Mouse (Mus musculus): ENCODE results near the gene Pde4dip. TPM values are rescaled to one million over a fixed set of nuclear protein-coding genes. Genes with fewer than 3 reads are reported as not detected.

Pde4dip gene
- polyA plus RNA-seq, 1 experiment: 39.5 TPM

DNA sequence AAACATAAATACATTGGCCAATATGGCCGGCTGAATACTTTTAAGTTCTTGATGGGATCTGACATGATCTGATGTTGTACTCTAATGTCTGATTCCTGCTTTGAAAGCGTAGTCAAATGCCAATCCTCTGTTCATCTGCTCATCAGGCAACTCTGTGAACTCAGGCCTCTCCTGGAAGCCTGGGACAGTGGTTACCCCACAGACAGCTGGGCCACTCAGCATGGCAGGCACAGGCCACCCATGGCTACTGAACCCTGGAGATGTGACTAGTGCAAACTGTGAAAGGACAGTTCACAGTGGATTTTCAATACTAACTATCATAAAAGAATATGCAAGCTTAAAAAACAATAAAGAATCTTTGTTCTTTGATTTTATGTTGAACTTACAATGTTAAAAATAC, 85.6 kb downstream of the Pde4dip start:
- no peak for TF ChIP-seq CTCF (IDR thresholded peaks at IDR 0.05; ENCODE audit: insufficient read depth, low read depth, low read length)
- no peak for TF ChIP-seq POLR2A (IDR thresholded peaks at IDR 0.05; ENCODE audit: insufficient read depth, low read depth, low read length)
- no peak overlapping the region for H3K4me3 ChIP-seq (ENCODE audit: insufficient read depth, low read depth, low read length)
- H3K4me1 ChIP-seq (ENCODE audit: control insufficient read depth, insufficient read depth, low read length): peaks cover 6% of the 10 kb centered on the region
- no peak overlapping the region for H3K27ac ChIP-seq (ENCODE audit: insufficient read depth, low read depth, low read length)
- 94% methylated on average over 2 of the region's 2 CpGs for WGBS

DNA sequence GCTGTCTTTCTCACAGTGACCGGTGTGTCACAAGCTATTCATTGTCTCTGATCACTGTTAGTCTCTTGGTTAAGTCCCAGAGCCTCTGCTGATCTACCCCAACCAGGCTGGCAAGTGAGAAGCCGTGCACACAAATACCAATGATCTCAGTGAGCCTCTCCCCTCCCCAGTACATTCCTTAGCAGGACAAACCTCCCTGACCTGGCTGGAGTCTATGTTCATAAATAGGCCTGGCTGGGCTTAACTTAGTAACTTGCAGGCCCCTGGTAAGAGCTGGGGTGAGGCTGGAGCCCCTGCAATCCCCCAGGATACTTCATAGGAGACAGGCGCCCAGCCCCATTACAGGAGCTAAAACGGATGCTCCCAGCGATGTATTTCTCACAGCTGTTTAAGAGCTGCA, 86.2 kb downstream of the Pde4dip start:
- TF ChIP-seq CTCF (IDR thresholded peaks at IDR 0.05; ENCODE audit: insufficient read depth, low read depth, low read length): no peak
- no peak for TF ChIP-seq POLR2A (IDR thresholded peaks at IDR 0.05; ENCODE audit: insufficient read depth, low read depth, low read length)
- H3K4me1 ChIP-seq (ENCODE audit: control insufficient read depth, insufficient read depth, low read length): peaks cover 8% of the 10 kb centered on the region
- no peak overlapping the region for H3K27ac ChIP-seq (ENCODE audit: insufficient read depth, low read depth, low read length)

DNA sequence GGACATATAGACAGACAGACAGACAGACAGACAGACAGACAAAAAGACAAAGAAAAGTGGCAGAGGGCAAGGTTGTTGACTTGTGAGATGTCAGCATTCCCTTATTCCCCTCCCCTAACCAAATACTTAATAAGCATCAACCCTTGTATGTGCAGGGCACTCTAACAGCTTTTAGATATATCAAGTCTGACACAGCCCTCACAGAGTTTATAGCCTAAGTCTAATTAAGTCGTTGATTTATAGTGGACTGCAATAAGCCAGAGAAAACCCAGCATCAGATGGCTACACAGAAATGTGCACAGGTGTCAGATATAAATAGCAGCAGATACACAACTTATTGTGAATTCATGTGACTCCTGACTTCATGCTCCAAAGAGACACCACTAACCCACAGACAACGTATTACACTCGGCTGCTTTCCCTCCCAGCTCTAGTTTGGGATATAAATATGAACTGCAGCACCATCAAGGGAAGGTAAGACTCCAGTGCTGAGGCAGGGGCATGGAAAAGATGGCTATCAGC, 87.3 kb downstream of the Pde4dip start:
- Histone ChIP-seq H3K4me3 (ENCODE audit: insufficient read depth, low read depth, low read length) (no peak overlapping the region), H3K27ac (ENCODE audit: insufficient read depth, low read depth, low read length) (no peak overlapping the region), H3K4me1 (ENCODE audit: control insufficient read depth, insufficient read depth, low read length) (peaks cover 10% of the 10 kb centered on the region)
- TF ChIP-seq POLR2A (IDR thresholded peaks at IDR 0.05; ENCODE audit: insufficient read depth, low read depth, low read length): no peak
- TF ChIP-seq CTCF (IDR thresholded peaks at IDR 0.05; ENCODE audit: insufficient read depth, low read depth, low read length): no peak
- WGBS: 51% methylated on average over 3 of the region's 3 CpGs

More for the DNA sequence above, 86.2 kb downstream of the Pde4dip start:
- no peak overlapping the region for H3K4me3 ChIP-seq (ENCODE audit: insufficient read depth, low read depth, low read length)
- 65% methylated on average over 5 of the region's 5 CpGs for WGBS

DNA sequence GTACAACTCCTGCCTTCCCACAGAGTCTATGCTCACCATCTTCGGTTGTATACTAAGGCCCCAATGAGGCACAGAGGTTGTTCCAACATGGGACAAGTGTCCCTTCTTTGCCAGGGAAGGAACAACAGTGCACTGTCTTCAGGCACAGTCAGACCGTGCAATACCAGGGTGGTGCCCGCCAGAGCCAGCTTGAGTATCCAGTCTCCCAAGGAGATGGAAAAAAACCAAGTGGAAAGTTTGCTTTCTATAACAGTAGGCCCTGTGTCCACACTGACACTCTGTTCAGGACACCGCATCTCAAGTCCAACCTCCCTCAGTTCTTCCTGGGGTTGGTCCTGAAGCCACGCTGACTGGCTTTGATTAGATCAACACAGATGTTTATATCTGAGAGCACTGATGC, 87.8 kb downstream of the Pde4dip start:
- no peak for TF ChIP-seq POLR2A (IDR thresholded peaks at IDR 0.05; ENCODE audit: insufficient read depth, low read depth, low read length)
- no peak for TF ChIP-seq CTCF (IDR thresholded peaks at IDR 0.05; ENCODE audit: insufficient read depth, low read depth, low read length)
- Histone ChIP-seq H3K4me3 (ENCODE audit: insufficient read depth, low read depth, low read length) (no peak overlapping the region), H3K4me1 (ENCODE audit: control insufficient read depth, insufficient read depth, low read length) (peaks cover 10% of the 10 kb centered on the region), H3K27ac (ENCODE audit: insufficient read depth, low read depth, low read length) (0 out of 2 replicates have a peak overlapping the region, but pooled peaks have one; percentile 6)
- WGBS: 59% methylated on average over 5 of the region's 5 CpGs

DNA sequence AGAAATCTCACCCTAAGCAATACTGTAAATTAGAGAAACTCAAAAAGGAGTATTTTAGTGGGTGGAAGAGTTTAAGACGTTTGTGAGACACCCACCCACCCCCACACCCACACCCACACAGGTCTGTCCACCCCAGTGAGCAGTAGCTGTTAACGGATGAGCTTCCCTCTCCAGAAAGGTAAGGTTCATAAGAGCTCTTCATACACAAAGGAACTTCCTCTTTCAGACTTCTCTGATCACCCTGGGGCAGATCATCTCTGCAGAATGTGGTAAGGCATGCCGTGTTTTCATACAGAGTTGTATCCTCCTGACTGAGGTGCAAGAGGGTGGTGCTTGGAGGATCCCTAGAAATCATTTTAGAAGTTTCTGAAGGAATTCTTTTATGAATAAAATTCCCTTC, 88.5 kb downstream of the Pde4dip start:
- H3K4me3 ChIP-seq (ENCODE audit: insufficient read depth, low read depth, low read length): no peak overlapping the region
- WGBS: 34% methylated on average over 3 of the region's 3 CpGs
- no peak for TF ChIP-seq POLR2A (IDR thresholded peaks at IDR 0.05; ENCODE audit: insufficient read depth, low read depth, low read length)
- TF ChIP-seq CTCF (IDR thresholded peaks at IDR 0.05; ENCODE audit: insufficient read depth, low read depth, low read length): no peak
- H3K27ac ChIP-seq (ENCODE audit: insufficient read depth, low read depth, low read length): no peak overlapping the region
- peaks cover 10% of the 10 kb centered on the region for H3K4me1 ChIP-seq (ENCODE audit: control insufficient read depth, insufficient read depth, low read length)

DNA sequence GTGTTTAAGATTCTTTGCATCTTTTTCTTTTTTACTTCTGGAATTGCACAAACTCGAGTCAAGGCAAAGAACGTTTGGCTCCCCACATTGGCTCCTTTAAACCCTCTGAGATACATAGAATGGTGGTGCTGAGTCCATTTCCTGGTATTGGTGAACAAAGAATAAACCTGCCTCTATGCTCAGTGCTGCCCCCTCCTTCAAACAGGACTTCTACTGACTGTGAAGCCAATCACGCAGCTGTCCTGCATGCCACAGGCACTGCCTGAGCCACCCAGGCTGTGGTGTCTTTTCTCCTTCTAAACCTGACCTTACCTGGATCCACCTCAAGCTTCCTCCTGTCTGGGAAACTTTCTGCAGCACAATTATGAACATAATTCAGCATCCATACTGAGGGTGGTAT, 89.2 kb downstream of the Pde4dip start:
- Histone ChIP-seq H3K4me1 (ENCODE audit: control insufficient read depth, insufficient read depth, low read length) (peaks cover 10% of the 10 kb centered on the region), H3K27ac (ENCODE audit: insufficient read depth, low read depth, low read length) (no peak overlapping the region), H3K4me3 (ENCODE audit: insufficient read depth, low read depth, low read length) (no peak overlapping the region)
- WGBS: 70% methylated on average over 3 of the region's 3 CpGs
- no peak for TF ChIP-seq POLR2A (IDR thresholded peaks at IDR 0.05; ENCODE audit: insufficient read depth, low read depth, low read length)
- no peak for TF ChIP-seq CTCF (IDR thresholded peaks at IDR 0.05; ENCODE audit: insufficient read depth, low read depth, low read length)

DNA sequence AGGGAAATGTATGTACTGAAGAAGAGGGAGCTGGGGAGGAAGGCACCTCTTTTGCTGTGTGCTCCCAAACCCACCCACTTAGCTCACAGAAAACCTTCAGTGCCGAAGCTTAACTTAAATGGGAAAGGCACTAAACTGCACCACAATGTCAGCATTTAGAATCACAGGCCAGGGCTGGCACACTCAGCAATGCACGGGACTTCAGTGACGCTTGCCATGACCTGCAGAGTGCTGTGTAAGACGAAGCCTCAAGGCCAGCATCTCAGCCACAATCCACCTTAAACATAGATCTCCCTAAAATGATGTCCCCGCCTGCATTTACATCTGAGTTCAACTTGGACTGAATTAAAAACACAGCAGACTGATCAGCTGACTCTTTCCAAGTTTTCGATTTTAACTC, 91.1 kb downstream of the Pde4dip start:
- peaks cover 10% of the 10 kb centered on the region for H3K4me1 ChIP-seq (ENCODE audit: control insufficient read depth, insufficient read depth, low read length)
- 68% methylated on average over 6 of the region's 6 CpGs for WGBS
- H3K27ac ChIP-seq (ENCODE audit: insufficient read depth, low read depth, low read length): no peak overlapping the region
- no peak overlapping the region for H3K4me3 ChIP-seq (ENCODE audit: insufficient read depth, low read depth, low read length)
- TF ChIP-seq POLR2A (IDR thresholded peaks at IDR 0.05; ENCODE audit: insufficient read depth, low read depth, low read length) (no peak), CTCF (IDR thresholded peaks at IDR 0.05; ENCODE audit: insufficient read depth, low read depth, low read length) (no peak)

DNA sequence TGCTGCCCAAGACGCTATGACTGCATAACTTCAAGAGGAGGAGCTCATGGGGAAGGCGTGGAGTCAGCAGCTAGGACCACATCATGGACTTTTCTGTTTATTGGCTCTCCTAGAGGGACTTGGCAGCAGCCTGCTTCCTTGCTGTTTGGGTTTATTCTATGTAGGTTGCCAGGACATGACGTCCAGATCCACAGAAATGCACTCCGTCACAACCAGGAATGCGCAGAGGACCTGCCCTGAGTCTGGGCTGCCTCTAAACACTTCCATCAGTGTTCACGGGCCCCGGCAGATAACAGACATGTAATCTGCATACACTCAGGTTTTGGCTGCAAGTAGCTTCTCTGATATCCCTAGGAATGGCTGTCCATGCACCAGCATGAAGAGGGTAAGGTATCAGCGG, 94.5 kb downstream of the Pde4dip start:
- no peak overlapping the region for H3K4me3 ChIP-seq (ENCODE audit: insufficient read depth, low read depth, low read length)
- H3K4me1 ChIP-seq (ENCODE audit: control insufficient read depth, insufficient read depth, low read length): peaks cover 3% of the 10 kb centered on the region; the same call in 1 of the 2 replicates
- 78% methylated on average over 8 of the region's 8 CpGs for whole genome bisulfite sequencing
- no peak for TF ChIP-seq POLR2A (IDR thresholded peaks at IDR 0.05; ENCODE audit: insufficient read depth, low read depth, low read length)
- TF ChIP-seq CTCF (IDR thresholded peaks at IDR 0.05; ENCODE audit: insufficient read depth, low read depth, low read length): no peak
- no peak overlapping the region for H3K27ac ChIP-seq (ENCODE audit: insufficient read depth, low read depth, low read length)

DNA sequence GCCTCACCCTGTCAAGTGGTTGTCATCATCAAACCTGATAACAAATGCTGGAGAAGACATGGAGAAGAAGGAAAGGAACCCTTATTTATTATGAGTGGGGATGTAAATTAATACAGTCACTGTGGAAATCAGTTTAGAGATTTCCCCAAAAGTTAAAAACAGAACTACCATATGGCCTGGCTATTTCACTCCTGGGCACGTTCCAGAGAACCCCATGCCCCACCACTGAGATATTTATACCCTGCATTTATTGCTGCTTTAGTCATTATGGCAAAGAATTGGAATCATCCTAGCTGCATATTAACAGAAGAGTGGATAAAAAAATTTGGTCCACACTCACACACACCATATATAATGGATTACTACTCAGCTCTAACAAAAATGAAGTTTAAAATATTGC, 98.4 kb downstream of the Pde4dip start:
- TF ChIP-seq CTCF (IDR thresholded peaks at IDR 0.05; ENCODE audit: insufficient read depth, low read depth, low read length): no peak
- no peak for TF ChIP-seq POLR2A (IDR thresholded peaks at IDR 0.05; ENCODE audit: insufficient read depth, low read depth, low read length)
- Histone ChIP-seq H3K27ac (ENCODE audit: insufficient read depth, low read depth, low read length) (no peak overlapping the region), H3K4me3 (ENCODE audit: insufficient read depth, low read depth, low read length) (no peak overlapping the region), H3K4me1 (ENCODE audit: control insufficient read depth, insufficient read depth, low read length) (no peaks in the 10 kb centered on the region)
- WGBS: 62% methylated on average over 1 of the region's 1 CpGs

DNA sequence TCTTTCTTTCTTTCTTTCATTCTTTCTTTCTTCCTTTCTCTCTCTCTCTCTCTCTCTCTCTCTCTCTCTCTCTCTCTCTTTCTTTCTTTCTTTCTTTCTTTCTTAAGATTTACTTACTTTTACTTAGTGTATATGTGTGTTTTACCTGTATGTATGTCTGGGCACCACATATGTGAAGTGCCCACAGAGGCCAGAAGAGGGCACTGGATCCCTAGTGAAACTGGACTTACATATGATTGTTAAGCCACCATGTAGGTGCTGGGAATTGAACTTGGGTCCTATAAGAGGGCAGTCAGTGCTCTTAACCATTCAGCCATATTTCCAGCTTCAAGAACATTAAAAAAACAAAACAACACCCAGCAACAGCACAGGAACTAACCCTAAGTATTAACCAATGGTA, 99.2 kb downstream of the Pde4dip start:
- Histone ChIP-seq H3K4me3 (ENCODE audit: insufficient read depth, low read depth, low read length) (no peak overlapping the region), H3K4me1 (ENCODE audit: control insufficient read depth, insufficient read depth, low read length) (no peaks in the 10 kb centered on the region), H3K27ac (ENCODE audit: insufficient read depth, low read depth, low read length) (no peak overlapping the region)
- TF ChIP-seq CTCF (IDR thresholded peaks at IDR 0.05; ENCODE audit: insufficient read depth, low read depth, low read length) (no peak), POLR2A (IDR thresholded peaks at IDR 0.05; ENCODE audit: insufficient read depth, low read depth, low read length) (no peak)

Measured in olfactory bulb, adult 2 months (tissue).